Mouse (Mus musculus) forebrain, embryonic 12.5 days (tissue): Measurements from ENCODE around the gene Gm12169. TPM values are rescaled to one million over a fixed set of nuclear protein-coding genes. Genes with fewer than 3 reads are reported as not detected.

Experiments used
- ATAC-seq: fragments of 200-750 bp; cut with Nextera tagmentation; 2 replicates; pipeline ENCODE4 v1.8.0; 2017; ENCODE audit warnings: moderate TSS enrichment; ENCODE audit not compliant: low FRiP score
- H3K27ac ChIP-seq: fragments of 300-500 bp; sonication (generic); 2 replicates; pipeline ENCODE4 v1.5.1; 2016; ENCODE audit warnings: mild to moderate bottlenecking
- H3K27me3 ChIP-seq: fragments of 300-500 bp; sonication (generic); 2 replicates; pipeline ENCODE4 v1.6.1; 2016; ENCODE audit warnings: mild to moderate bottlenecking
- H3K36me3 ChIP-seq: fragments of 300-500 bp; sonication (generic); replicated peaks from 2 replicates; pipeline ENCODE4 v1.6.1; 2016; ENCODE audit warnings: mild to moderate bottlenecking
- H3K4me1 ChIP-seq: fragments of 300-500 bp; sonication (generic); 2 replicates; pipeline ENCODE4 v1.6.1; 2016
- H3K4me2 ChIP-seq: fragments of 300-500 bp; sonication (generic); 2 replicates; pipeline ENCODE4 v1.6.1; 2016; ENCODE audit warnings: mild to moderate bottlenecking, moderate library complexity
- H3K4me3 ChIP-seq: fragments of 300-500 bp; sonication (generic); replicated peaks from 2 replicates; pipeline ENCODE4 v1.5.1; 2016; ENCODE audit warnings: mild to moderate bottlenecking
- H3K9ac ChIP-seq: fragments of 300-500 bp; sonication (generic); 2 replicates; pipeline ENCODE4 v1.6.1; 2016; ENCODE audit warnings: mild to moderate bottlenecking
- H3K9me3 ChIP-seq: fragments of 300-500 bp; sonication (generic); 2 replicates; pipeline ENCODE4 v1.6.1; 2016
- WGBS: fragments of 180-500 bp; shearing (Covaris S2); methylation state at CpG from one replicate; pipeline ENCODE4 v1.1.7; 2016; 5-methylcytosine and 5-hydroxymethylcytosine counted together
- polyA plus RNA-seq: library from polyadenylated mRNA; unstranded; fragments of >200 nt; fragmentation: Nextera tagmentation; extraction: Ambion mirVana; gene quantifications from 2 replicates; pipeline ENCODE4 v1.2.1, GENCODE M21; 2016

Gm12169 gene
- polyA plus RNA-seq, 1 experiment from 2014 or later, result not detected

- H3K36me3 ChIP-seq, result no peaks in the 10 kb centered on the region
- H3K27me3 ChIP-seq, result no peaks in the 10 kb centered on the region
- H3K4me1 ChIP-seq, result no peaks in the 10 kb centered on the region
- no peak overlapping the region for H3K27ac ChIP-seq
- H3K4me2 ChIP-seq, result no peak overlapping the region
- ATAC-seq, result no peak
- H3K4me3 ChIP-seq, result no peak overlapping the region
- H3K9ac ChIP-seq, result no peak overlapping the region
- 86% methylated on average over 4 of the region's 4 CpGs for WGBS
- no peaks in the 10 kb centered on the region for H3K9me3 ChIP-seq
Measured at GRCm38 (mm10) chr11:46549721-46550120, 25.7 kb downstream of the Gm12169 start.

DNA sequence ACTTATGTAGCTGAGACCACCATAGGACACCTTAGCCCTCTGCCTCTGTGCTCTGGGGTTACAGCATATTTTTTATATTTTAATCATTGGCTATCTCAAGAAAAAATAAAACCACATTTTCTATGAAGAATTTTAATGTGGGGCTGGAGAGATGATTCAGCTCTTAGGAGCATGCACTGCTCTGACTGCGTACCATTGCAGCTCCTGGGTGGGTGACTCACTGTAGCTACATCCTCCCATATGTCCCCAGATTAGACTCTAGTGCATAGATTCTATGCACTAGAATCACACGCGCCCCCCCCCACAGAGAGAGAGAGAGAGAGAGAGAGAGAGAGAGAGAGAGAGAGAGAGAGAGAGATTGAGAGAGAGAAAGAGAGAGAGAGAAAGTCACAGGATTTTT, 28.7 kb downstream of the Gm12169 start:
- H3K9ac ChIP-seq, result no peak overlapping the region
- no peaks in the 10 kb centered on the region for H3K27me3 ChIP-seq
- no peaks in the 10 kb centered on the region for H3K4me1 ChIP-seq
- no peak overlapping the region for H3K27ac ChIP-seq
- ATAC-seq, result no peak
- no peaks in the 10 kb centered on the region for H3K9me3 ChIP-seq
- H3K4me2 ChIP-seq, result no peak overlapping the region
- H3K36me3 ChIP-seq, result no peaks in the 10 kb centered on the region
- 90% methylated on average over 3 of the region's 3 CpGs for WGBS
- H3K4me3 ChIP-seq, result no peak overlapping the region

DNA sequence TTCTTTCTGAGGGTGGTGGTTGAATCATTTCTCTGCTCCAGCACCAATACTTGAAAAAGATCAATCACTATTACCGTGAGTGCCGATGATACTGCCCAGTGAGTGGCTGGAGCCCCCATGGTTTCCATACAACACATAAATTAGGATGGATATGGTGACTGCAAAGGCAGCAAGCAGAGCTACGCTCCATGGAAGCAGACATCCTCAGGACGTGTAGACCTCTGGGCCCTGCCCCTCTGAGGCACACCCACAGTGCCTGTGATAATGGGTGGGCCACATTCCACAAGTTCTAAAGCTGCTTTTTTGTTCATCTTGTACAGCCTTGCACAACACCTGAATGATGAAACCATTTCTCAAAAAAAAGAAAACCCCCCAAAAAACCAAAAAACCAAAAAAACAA, 37.1 kb downstream of the Gm12169 start:
- H3K9ac ChIP-seq, result no peak overlapping the region
- H3K4me2 ChIP-seq, result no peak overlapping the region
- no peaks in the 10 kb centered on the region for H3K36me3 ChIP-seq
- H3K9me3 ChIP-seq, result no peaks in the 10 kb centered on the region
- H3K4me1 ChIP-seq, result no peaks in the 10 kb centered on the region
- no peak for ATAC-seq
- H3K27ac ChIP-seq, result no peak overlapping the region
- H3K4me3 ChIP-seq, result no peak overlapping the region
- no peaks in the 10 kb centered on the region for H3K27me3 ChIP-seq
- 79% methylated on average over 4 of the region's 4 CpGs for WGBS

DNA sequence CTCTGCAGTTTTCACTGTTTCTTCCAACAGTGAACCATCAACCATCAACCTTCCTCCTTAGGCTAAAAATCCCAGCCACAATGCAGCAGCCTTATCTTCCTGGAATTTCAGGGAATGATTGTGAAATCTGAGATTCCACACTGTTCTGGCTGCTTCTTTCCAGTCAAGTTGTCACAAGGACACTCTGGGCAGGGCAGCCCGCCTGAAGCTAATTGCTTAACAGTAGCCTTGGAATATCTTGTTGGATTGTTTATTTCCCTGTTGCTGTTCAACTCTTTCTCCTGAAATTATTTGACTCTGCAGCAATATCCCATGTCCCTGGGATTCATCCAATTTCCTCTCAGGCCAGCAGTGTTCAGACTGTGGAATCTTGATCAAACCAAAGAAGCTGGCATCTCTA, 40.7 kb downstream of the Gm12169 start:
- H3K9me3 ChIP-seq, result no peaks in the 10 kb centered on the region
- ATAC-seq, result no peak

DNA sequence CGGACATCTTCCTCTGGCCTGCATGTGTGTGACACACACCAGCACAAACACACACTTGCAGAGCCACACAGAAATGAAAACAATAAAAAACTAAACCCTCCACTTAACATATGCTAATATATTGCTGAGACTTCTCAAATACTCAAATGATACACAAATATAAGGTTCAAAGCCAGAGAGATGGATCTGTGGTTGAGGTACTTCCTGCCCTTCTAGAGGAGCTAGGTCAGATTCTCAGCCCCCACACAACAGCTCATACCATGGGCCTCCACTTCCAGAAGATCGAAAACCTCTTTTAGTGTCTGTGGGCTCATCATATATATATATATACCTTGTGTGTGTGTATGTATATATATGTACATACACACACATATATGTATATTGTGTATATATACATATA, 42.0 kb downstream of the Gm12169 start:
- Histone ChIP-seq H3K4me3 (no peak overlapping the region), H3K4me1 (no peaks in the 10 kb centered on the region), H3K4me2 (no peak overlapping the region), H3K9ac (no peak overlapping the region), H3K27me3 (no peaks in the 10 kb centered on the region), H3K27ac (no peak overlapping the region), H3K9me3 (no peaks in the 10 kb centered on the region), H3K36me3 (no peaks in the 10 kb centered on the region)
- ATAC-seq, result no peak
- WGBS, result 89% methylated on average over 2 of the region's 2 CpGs

More for the DNA sequence above, 40.7 kb downstream of the Gm12169 start:
- 74% methylated on average over 1 of the region's 1 CpGs for WGBS
- Histone ChIP-seq H3K4me2 (no peak overlapping the region), H3K9ac (no peak overlapping the region), H3K36me3 (no peaks in the 10 kb centered on the region), H3K27me3 (no peaks in the 10 kb centered on the region), H3K4me3 (no peak overlapping the region), H3K27ac (no peak overlapping the region), H3K4me1 (no peaks in the 10 kb centered on the region)

DNA sequence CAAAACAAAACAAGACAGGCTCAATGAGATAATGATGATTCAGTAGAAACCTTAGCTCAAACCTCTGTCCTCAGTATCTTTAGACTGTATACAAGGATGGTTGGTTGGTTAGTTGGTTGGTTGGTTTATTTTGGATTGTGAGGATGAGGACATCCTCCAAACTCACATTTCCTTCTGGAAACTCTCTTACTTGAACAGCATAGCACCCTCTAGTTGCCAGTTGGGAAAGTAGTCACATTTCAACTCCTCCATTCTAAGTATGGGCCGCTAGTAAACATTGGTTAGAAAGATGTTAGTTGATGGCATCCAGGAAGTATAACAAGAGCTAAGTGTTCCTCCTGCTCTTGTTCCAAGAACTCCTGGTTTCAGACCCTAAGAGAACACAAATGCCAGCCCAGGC, 45.1 kb downstream of the Gm12169 start:
- no peak overlapping the region for H3K4me2 ChIP-seq
- no peak overlapping the region for H3K27ac ChIP-seq
- no peaks in the 10 kb centered on the region for H3K27me3 ChIP-seq
- 79% methylated on average over 1 of the region's 1 CpGs for WGBS
- no peaks in the 10 kb centered on the region for H3K4me1 ChIP-seq
- H3K9me3 ChIP-seq, result no peaks in the 10 kb centered on the region
- no peak for ATAC-seq
- no peak overlapping the region for H3K9ac ChIP-seq
- no peaks in the 10 kb centered on the region for H3K36me3 ChIP-seq
- H3K4me3 ChIP-seq, result no peak overlapping the region

GRCm38 (mm10) chr11:46571327-46571726, 47.3 kb downstream of the Gm12169 start, which contains the start of gene BC053393:
TSS of gene BC053393 (plus strand) at chr11:46571536.
- ATAC-seq, result no peak
- Histone ChIP-seq H3K36me3 (no peaks in the 10 kb centered on the region), H3K27me3 (no peaks in the 10 kb centered on the region), H3K4me1 (no peaks in the 10 kb centered on the region), H3K4me3 (no peak within 1 kb of the TSS), H3K9me3 (no peaks in the 10 kb centered on the region), H3K4me2 (no peak within 1 kb of the TSS), H3K9ac (no peak within 1 kb of the TSS), H3K27ac (no peak within 1 kb of the TSS)
- WGBS, result 100% methylated on average over 1 of the region's 1 CpGs

DNA sequence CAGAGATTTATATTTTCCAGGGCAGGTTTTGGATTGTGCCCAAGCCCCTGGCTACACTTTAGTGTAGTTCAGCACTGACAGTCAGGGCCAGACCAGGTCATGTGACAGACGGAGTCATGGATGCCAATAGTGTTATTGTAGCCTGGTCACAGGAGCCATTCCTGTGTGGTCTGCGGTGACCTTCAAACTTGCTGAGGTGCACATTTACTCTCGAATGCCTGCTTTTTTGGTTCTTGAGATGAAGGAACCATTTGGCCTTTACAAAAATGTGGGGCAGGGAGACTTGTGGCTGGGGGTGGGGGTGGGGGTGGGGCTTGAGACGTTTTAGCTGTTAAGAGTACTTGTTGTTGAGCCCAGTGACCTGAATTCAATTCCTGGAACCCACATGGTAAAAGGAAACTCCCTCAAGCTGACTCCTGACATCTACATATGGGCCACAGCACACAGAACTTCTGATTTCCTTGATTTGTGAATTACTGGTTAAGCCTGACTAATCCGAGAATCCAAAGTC, 54.8 kb downstream of the Gm12169 start:
- Histone ChIP-seq H3K4me2 (no peak overlapping the region), H3K27me3 (no peaks in the 10 kb centered on the region), H3K9me3 (no peaks in the 10 kb centered on the region), H3K4me1 (no peaks in the 10 kb centered on the region), H3K9ac (no peak overlapping the region), H3K36me3 (no peaks in the 10 kb centered on the region), H3K27ac (no peak overlapping the region), H3K4me3 (no peak overlapping the region)
- ATAC-seq, result no peak
- WGBS, result 71% methylated on average over 5 of the region's 5 CpGs

GRCm38 (mm10) chr11:46580428-46580827, 56.4 kb downstream of the Gm12169 start:
- Histone ChIP-seq H3K4me1 (no peaks in the 10 kb centered on the region), H3K9ac (no peak overlapping the region), H3K9me3 (no peaks in the 10 kb centered on the region), H3K27me3 (no peaks in the 10 kb centered on the region), H3K27ac (no peak overlapping the region), H3K36me3 (no peaks in the 10 kb centered on the region), H3K4me3 (no peak overlapping the region), H3K4me2 (no peak overlapping the region)
- 90% methylated on average over 3 of the region's 3 CpGs for WGBS
- no peak for ATAC-seq

GRCm38 (mm10) chr11:46582741-46583140, 58.7 kb downstream of the Gm12169 start:
- Histone ChIP-seq H3K4me1 (no peaks in the 10 kb centered on the region), H3K4me3 (no peak overlapping the region), H3K36me3 (no peaks in the 10 kb centered on the region), H3K27me3 (no peaks in the 10 kb centered on the region), H3K9ac (no peak overlapping the region), H3K9me3 (no peaks in the 10 kb centered on the region), H3K4me2 (no peak overlapping the region), H3K27ac (no peak overlapping the region)
- WGBS, result 77% methylated on average over 5 of the region's 5 CpGs
- ATAC-seq, result no peak

Other genes starting within 250 kb of the Gm12169 start
- 55.7 and 64.2 TPM in 2 replicates for gene Cyfip2, start 211.4 kb upstream of the Gm12169 start, polyA plus RNA-seq
- gene Itk, start 134.7 kb upstream of the Gm12169 start, polyA plus RNA-seq, result not detected in 2 replicates
- not detected in 2 replicates for gene Fam71b, start 127.7 kb upstream of the Gm12169 start, polyA plus RNA-seq
- gene Med7, start 87.3 kb upstream of the Gm12169 start, polyA plus RNA-seq, result 90.2 and 96.3 TPM in 2 replicates
- 0.24 TPM in 1 of 2 replicates, not detected in the other for gene Havcr2, start 69.3 kb upstream of the Gm12169 start, polyA plus RNA-seq
- not detected in 2 replicates for gene BC053393, start 47.3 kb downstream of the Gm12169 start, polyA plus RNA-seq
- gene Dppa1, start 105.0 kb downstream of the Gm12169 start, polyA plus RNA-seq, result not detected in 2 replicates
- not detected in 2 replicates for gene Timd2, start 182.8 kb downstream of the Gm12169 start, polyA plus RNA-seq
- gene Havcr1, start 210.9 kb downstream of the Gm12169 start, polyA plus RNA-seq, result not detected in 2 replicates